Mouse (Mus musculus) B cell, adult (primary cell): Measurements from ENCODE around the gene Adipor1. TPM values are rescaled to one million over a fixed set of nuclear protein-coding genes. Genes with fewer than 3 reads are reported as not detected.

Experiments
- total RNA-seq: library from RNA; stranded (reverse); gene quantifications from 4 replicates; pipeline ENCODE4 v1.2.4, GENCODE M21; 2023; ENCODE audit not compliant: inconsistent age

Adipor1 gene
- total RNA-seq, result 73.1 to 79.5 TPM (median 77.9 TPM) in 4 replicates

GRCm38 (mm10) chr1:134415168-134415831 is at the start of gene Adipor1:
TSS of gene Adipor1 (plus strand) at chr1:134415378.

GRCm38 (mm10) chr1:134385666-134386065 is 29.5 kb upstream of the Adipor1 start, which contains the start of gene 4933406M09Rik:
TSS of gene 4933406M09Rik (plus strand) at chr1:134385940.

GRCm38 (mm10) chr1:134405509-134406413 is 9.4 kb upstream of the Adipor1 start, which contains the start of gene Cyb5r1:
TSS of gene Cyb5r1 (plus strand) at chr1:134405559.

GRCm38 (mm10) chr1:134454904-134455824 is 40.0 kb downstream of the Adipor1 start, which contains the start of gene Klhl12:
TSS of gene Klhl12 (plus strand) at chr1:134455531.

Other genes starting within 250 kb of the Adipor1 start
- 0.80 TPM in 1 of 4 replicates, not detected in the others for gene Chil1, start 233.2 kb upstream of the Adipor1 start, total RNA-seq
- not detected in 4 replicates for gene Mybph, start 221.9 kb upstream of the Adipor1 start, total RNA-seq
- gene Adora1, start 179.9 kb upstream of the Adipor1 start, total RNA-seq, result not detected in 4 replicates
- not detected in 4 replicates for gene Myog, start 125.4 kb upstream of the Adipor1 start, total RNA-seq
- gene Ppfia4, start 82.5 kb upstream of the Adipor1 start, total RNA-seq, result 1.1 to 2.1 TPM (median 1.6 TPM) in 4 replicates
- 60.9 to 73.9 TPM (median 64.2 TPM) in 4 replicates for gene Tmem183a, start 53.4 kb upstream of the Adipor1 start, total RNA-seq
- gene 4933406M09Rik, start 29.4 kb upstream of the Adipor1 start, total RNA-seq, result not detected in 4 replicates
- gene Cyb5r1, start 9.8 kb upstream of the Adipor1 start, total RNA-seq, result 6.1 to 8.8 TPM (median 8.2 TPM) in 4 replicates
- 32.4 to 36.7 TPM (median 34.8 TPM) in 4 replicates for gene Klhl12, start 40.2 kb downstream of the Adipor1 start, total RNA-seq
- 17.9 to 22.8 TPM (median 20.0 TPM) in 4 replicates for gene Rabif, start 79.3 kb downstream of the Adipor1 start, total RNA-seq
- not detected in 4 replicates for gene Mgat4e, start 134.3 kb downstream of the Adipor1 start, total RNA-seq
- 36.8 to 43.0 TPM (median 38.9 TPM) in 4 replicates for gene Kdm5b, start 144.8 kb downstream of the Adipor1 start, total RNA-seq
- gene Syt2, start 231.3 kb downstream of the Adipor1 start, total RNA-seq, result not detected in 4 replicates